Mouse (Mus musculus): ENCODE measurements at regions not wholly inside any gene's neighbourhood (a gene's known extent, or its start where the extent isn't known, plus 50 kb on each side); places are given as distances from the start of the nearest gene placed in this dataset.

- no peak overlapping the region for H3K4me2 ChIP-seq (ENCODE audit: low read depth)
- no peak overlapping the region for H3K27ac ChIP-seq (ENCODE audit: low read depth, low read length)
- H3K4me1 ChIP-seq (ENCODE audit: control insufficient read depth, insufficient read depth, low read length): no peaks in the 10 kb centered on the region
- H3K9ac ChIP-seq (ENCODE audit: low read length): no peak overlapping the region
- H3K36me3 ChIP-seq (ENCODE audit: control insufficient read depth, insufficient read depth, low read length): no peaks in the 10 kb centered on the region
- no peak overlapping the region for H3K4me3 ChIP-seq (ENCODE audit: low read depth, low read length)
- WGBS: 49% methylated on average over 4 of the region's 4 CpGs
- ATAC-seq (ENCODE audit: insufficient read depth, low FRiP score, low TSS enrichment): no peak
- DNase-seq (ENCODE audit: low spot score): no peak
- H3K27me3 ChIP-seq (ENCODE audit: control insufficient read depth, insufficient read depth, low read length): no peaks in the 10 kb centered on the region
- H3K9me3 ChIP-seq (ENCODE audit: control insufficient read depth, low read length): no peaks in the 10 kb centered on the region
These were observed 283.5 kb downstream of the Naf1 start for GRCm38 (mm10) chr8:67143479-67143878.

GRCm38 (mm10) chr8:67181741-67182140 lies 321.7 kb downstream of the Naf1 start:
- Histone ChIP-seq H3K27me3 (ENCODE audit: control insufficient read depth, insufficient read depth, low read length) (no peaks in the 10 kb centered on the region), H3K9ac (ENCODE audit: low read length) (no peak overlapping the region), H3K4me1 (ENCODE audit: control insufficient read depth, insufficient read depth, low read length) (no peaks in the 10 kb centered on the region), H3K9me3 (ENCODE audit: control insufficient read depth, low read length) (no peaks in the 10 kb centered on the region), H3K4me2 (ENCODE audit: low read depth) (no peak overlapping the region), H3K4me3 (ENCODE audit: low read depth, low read length) (no peak overlapping the region), H3K36me3 (ENCODE audit: control insufficient read depth, insufficient read depth, low read length) (no peaks in the 10 kb centered on the region), H3K27ac (ENCODE audit: low read depth, low read length) (no peak overlapping the region)
- WGBS: 87% methylated on average over 5 of the region's 5 CpGs
- no peak for DNase-seq (ENCODE audit: low spot score)
- ATAC-seq (ENCODE audit: insufficient read depth, low FRiP score, low TSS enrichment): no peak

- DNase-seq (ENCODE audit: low spot score) (no peak), ATAC-seq (ENCODE audit: insufficient read depth, low FRiP score, low TSS enrichment) (no peak)
- Histone ChIP-seq H3K4me2 (ENCODE audit: low read depth) (no peak overlapping the region), H3K4me1 (ENCODE audit: control insufficient read depth, insufficient read depth, low read length) (no peaks in the 10 kb centered on the region), H3K27ac (ENCODE audit: low read depth, low read length) (no peak overlapping the region), H3K36me3 (ENCODE audit: control insufficient read depth, insufficient read depth, low read length) (no peaks in the 10 kb centered on the region), H3K9me3 (ENCODE audit: control insufficient read depth, low read length) (no peaks in the 10 kb centered on the region), H3K9ac (ENCODE audit: low read length) (no peak overlapping the region), H3K4me3 (ENCODE audit: low read depth, low read length) (no peak overlapping the region), H3K27me3 (ENCODE audit: control insufficient read depth, insufficient read depth, low read length) (no peaks in the 10 kb centered on the region)
These were observed 324.4 kb upstream of the Nat3 start for GRCm38 (mm10) chr8:67199213-67199612.

- 93% methylated on average over 1 of the region's 1 CpGs for WGBS
These were observed 317.6 kb upstream of the Nat3 start for GRCm38 (mm10) chr8:67206064-67206463.

GRCm38 (mm10) chr8:67231921-67232701 lies 291.5 kb upstream of the Nat3 start:
- Histone ChIP-seq H3K27me3 (ENCODE audit: control insufficient read depth, insufficient read depth, low read length) (no peaks in the 10 kb centered on the region), H3K4me2 (ENCODE audit: low read depth) (no peak overlapping the region), H3K4me3 (ENCODE audit: low read depth, low read length) (no peak overlapping the region), H3K36me3 (ENCODE audit: control insufficient read depth, insufficient read depth, low read length) (no peaks in the 10 kb centered on the region), H3K27ac (ENCODE audit: low read depth, low read length) (no peak overlapping the region), H3K4me1 (ENCODE audit: control insufficient read depth, insufficient read depth, low read length) (no peaks in the 10 kb centered on the region), H3K9ac (ENCODE audit: low read length) (no peak overlapping the region), H3K9me3 (ENCODE audit: control insufficient read depth, low read length) (no peaks in the 10 kb centered on the region)
- DNase-seq (ENCODE audit: low spot score) (no peak), ATAC-seq (ENCODE audit: insufficient read depth, low FRiP score, low TSS enrichment) (no peak)
- 81% methylated on average over 7 of the region's 7 CpGs for WGBS

More at GRCm38 (mm10) chr8:67206064-67206463, 317.6 kb upstream of the Nat3 start:
- Histone ChIP-seq H3K4me2 (ENCODE audit: low read depth) (no peak overlapping the region), H3K27me3 (ENCODE audit: control insufficient read depth, insufficient read depth, low read length) (no peaks in the 10 kb centered on the region), H3K4me1 (ENCODE audit: control insufficient read depth, insufficient read depth, low read length) (no peaks in the 10 kb centered on the region), H3K36me3 (ENCODE audit: control insufficient read depth, insufficient read depth, low read length) (no peaks in the 10 kb centered on the region), H3K4me3 (ENCODE audit: low read depth, low read length) (no peak overlapping the region), H3K9ac (ENCODE audit: low read length) (no peak overlapping the region), H3K9me3 (ENCODE audit: control insufficient read depth, low read length) (no peaks in the 10 kb centered on the region), H3K27ac (ENCODE audit: low read depth, low read length) (no peak overlapping the region)
- DNase-seq (ENCODE audit: low spot score) (no peak), ATAC-seq (ENCODE audit: insufficient read depth, low FRiP score, low TSS enrichment) (no peak)

GRCm38 (mm10) chr8:67238934-67239333 lies 284.7 kb upstream of the Nat3 start:
- Histone ChIP-seq H3K9me3 (ENCODE audit: control insufficient read depth, low read length) (no peaks in the 10 kb centered on the region), H3K4me2 (ENCODE audit: low read depth) (no peak overlapping the region), H3K27ac (ENCODE audit: low read depth, low read length) (no peak overlapping the region), H3K27me3 (ENCODE audit: control insufficient read depth, insufficient read depth, low read length) (no peaks in the 10 kb centered on the region), H3K4me3 (ENCODE audit: low read depth, low read length) (no peak overlapping the region), H3K36me3 (ENCODE audit: control insufficient read depth, insufficient read depth, low read length) (no peaks in the 10 kb centered on the region), H3K4me1 (ENCODE audit: control insufficient read depth, insufficient read depth, low read length) (no peaks in the 10 kb centered on the region), H3K9ac (ENCODE audit: low read length) (no peak overlapping the region)
- 80% methylated on average over 1 of the region's 1 CpGs for WGBS
- DNase-seq (ENCODE audit: low spot score) (no peak), ATAC-seq (ENCODE audit: insufficient read depth, low FRiP score, low TSS enrichment) (no peak)

- no peak for DNase-seq (ENCODE audit: low spot score)
- Histone ChIP-seq H3K27ac (ENCODE audit: low read depth, low read length) (no peak overlapping the region), H3K4me1 (ENCODE audit: control insufficient read depth, insufficient read depth, low read length) (no peaks in the 10 kb centered on the region), H3K27me3 (ENCODE audit: control insufficient read depth, insufficient read depth, low read length) (no peaks in the 10 kb centered on the region), H3K4me2 (ENCODE audit: low read depth) (no peak overlapping the region), H3K9me3 (ENCODE audit: control insufficient read depth, low read length) (no peaks in the 10 kb centered on the region), H3K4me3 (ENCODE audit: low read depth, low read length) (no peak overlapping the region), H3K36me3 (ENCODE audit: control insufficient read depth, insufficient read depth, low read length) (no peaks in the 10 kb centered on the region), H3K9ac (ENCODE audit: low read length) (no peak overlapping the region)
- ATAC-seq (ENCODE audit: insufficient read depth, low FRiP score, low TSS enrichment): no peak
- 76% methylated on average over 6 of the region's 6 CpGs for WGBS
These were observed 244.9 kb upstream of the Nat3 start for GRCm38 (mm10) chr8:67278759-67279158.

- Histone ChIP-seq H3K27ac (ENCODE audit: low read depth, low read length) (no peak overlapping the region), H3K27me3 (ENCODE audit: control insufficient read depth, insufficient read depth, low read length) (no peaks in the 10 kb centered on the region), H3K9ac (ENCODE audit: low read length) (no peak overlapping the region), H3K36me3 (ENCODE audit: control insufficient read depth, insufficient read depth, low read length) (no peaks in the 10 kb centered on the region), H3K4me1 (ENCODE audit: control insufficient read depth, insufficient read depth, low read length) (no peaks in the 10 kb centered on the region), H3K9me3 (ENCODE audit: control insufficient read depth, low read length) (no peaks in the 10 kb centered on the region), H3K4me3 (ENCODE audit: low read depth, low read length) (no peak overlapping the region), H3K4me2 (ENCODE audit: low read depth) (no peak overlapping the region)
- no peak for DNase-seq (ENCODE audit: low spot score)
- ATAC-seq (ENCODE audit: insufficient read depth, low FRiP score, low TSS enrichment): no peak
These were observed 244.2 kb upstream of the Nat3 start for GRCm38 (mm10) chr8:67279449-67279848.

GRCm38 (mm10) chr8:67310494-67310893 lies 213.2 kb upstream of the Nat3 start:
- ATAC-seq (ENCODE audit: insufficient read depth, low FRiP score, low TSS enrichment) (no peak), DNase-seq (ENCODE audit: low spot score) (no peak)
- no peaks in the 10 kb centered on the region for H3K27me3 ChIP-seq (ENCODE audit: control insufficient read depth, insufficient read depth, low read length)
- no peak overlapping the region for H3K4me3 ChIP-seq (ENCODE audit: low read depth, low read length)
- no peaks in the 10 kb centered on the region for H3K9me3 ChIP-seq (ENCODE audit: control insufficient read depth, low read length)
- no peak overlapping the region for H3K4me2 ChIP-seq (ENCODE audit: low read depth)
- H3K9ac ChIP-seq (ENCODE audit: low read length): no peak overlapping the region
- no peak overlapping the region for H3K27ac ChIP-seq (ENCODE audit: low read depth, low read length)
- no peaks in the 10 kb centered on the region for H3K4me1 ChIP-seq (ENCODE audit: control insufficient read depth, insufficient read depth, low read length)
- no peaks in the 10 kb centered on the region for H3K36me3 ChIP-seq (ENCODE audit: control insufficient read depth, insufficient read depth, low read length)
- 89% methylated on average over 1 of the region's 1 CpGs for WGBS

Measured in neural tube, embryonic 11.5 days (tissue).